Mouse (Mus musculus) embryonic stem cell, embryonic (primary cell): ENCODE results near the gene Lamb1.

ENCODE experiments used
- CTCF ChIA-PET, 4 experiments: fragments of 300-600 bp in 2 of 4; fragments of 350-600 bp in 2 of 4; sonication (Branson Sonifier 250); formaldehyde crosslinking; loops; one replicate each; lab custom pipeline; 2022; ENCODE audit warnings: inconsistent platforms in 2 of 4; lab: Charles Lee
- POLR2A ChIA-PET, 4 experiments: fragments of 300-600 bp in 2 of 4; fragments of 350-600 bp in 2 of 4; sonication (Branson Sonifier 250); formaldehyde crosslinking; loops; one replicate each; lab custom pipeline; 2022; ENCODE audit warnings: antibody characterized with exemption in 4 of 4, inconsistent platforms in 1 of 4; lab: Charles Lee

Gene Lamb1

GRCm38 (mm10) chr12:31270776-31271175 lies 5.7 kb downstream of the Lamb1 start:
- ChIA-PET CTCF (interaction anchor here in 2 of 4 experiments (0.6 to 1.3 kb wide), 3 partner anchors 11 to 145 kb away, joined by 3 to 4 read pairs (median 4); no protein-coding TSS in a partner anchor), POLR2A (interaction anchor here in 2 of 4 experiments (0.5 to 1.5 kb wide), 3 partner anchors 22 to 44 kb away, joined by 3 read pairs; partner anchors contain the start of gene Gm6993 (in 1 of the 2))

GRCm38 (mm10) chr12:31271361-31272011 lies 6.5 kb downstream of the Lamb1 start:
- ChIA-PET CTCF (no interaction called here), POLR2A (interaction anchor here in 1 of 4 experiments (0.5 kb wide), 1 partner anchor 44 kb away, joined by 3 read pairs; no protein-coding TSS in a partner anchor)

- POLR2A ChIA-PET, result no interaction called here
- CTCF ChIA-PET, result no interaction called here
Observed at GRCm38 (mm10) chr12:31272012-31272735, 7.1 kb downstream of the Lamb1 start.

GRCm38 (mm10) chr12:31272846-31273245 lies 7.8 kb downstream of the Lamb1 start:
- ChIA-PET CTCF (no interaction called here), POLR2A (no interaction called here)

GRCm38 (mm10) chr12:31273646-31274045 lies 8.6 kb downstream of the Lamb1 start:
- ChIA-PET CTCF (no interaction called here), POLR2A (interaction anchor here in 1 of 4 experiments (1.1 to 1.6 kb wide), 2 partner anchors 9 to 60 kb away, joined by 3 to 6 read pairs; no protein-coding TSS in a partner anchor)

GRCm38 (mm10) chr12:31275411-31275810 lies 10.4 kb downstream of the Lamb1 start:
- POLR2A ChIA-PET, result interaction anchor here in 2 of 4 experiments (0.8 to 2.0 kb wide), 7 partner anchors 9 to 51 kb away, joined by 3 to 9 read pairs (median 4); no protein-coding TSS in a partner anchor
- CTCF ChIA-PET, result no interaction called here

GRCm38 (mm10) chr12:31278270-31278669 lies 13.2 kb downstream of the Lamb1 start:
- POLR2A ChIA-PET, result no interaction called here
- CTCF ChIA-PET, result no interaction called here

GRCm38 (mm10) chr12:31280318-31280717 lies 15.3 kb downstream of the Lamb1 start:
- CTCF ChIA-PET, result no interaction called here
- POLR2A ChIA-PET, result interaction anchor here in 2 of 4 experiments (0.7 to 1.5 kb wide), 5 partner anchors 11 to 27 kb away, joined by 3 to 4 read pairs (median 3); partner anchors contain the start of gene Lamb1 (in 1 of the 2)

- ChIA-PET CTCF (interaction anchor here in 1 of 4 experiments (0.7 kb wide), 1 partner anchor 11 kb away, joined by 4 read pairs; no protein-coding TSS in a partner anchor), POLR2A (interaction anchor here in 2 of 4 experiments (0.7 to 1.5 kb wide), 2 partner anchors 12 to 28 kb away, joined by 3 read pairs; no protein-coding TSS in a partner anchor)
Observed at GRCm38 (mm10) chr12:31281100-31281591, 16.1 kb downstream of the Lamb1 start.

GRCm38 (mm10) chr12:31282241-31282640 lies 17.2 kb downstream of the Lamb1 start:
- ChIA-PET POLR2A (no interaction called here), CTCF (no interaction called here)

- POLR2A ChIA-PET, result interaction anchor here in 1 of 4 experiments (1.0 to 1.1 kb wide), 2 partner anchors 11 to 12 kb away, joined by 3 to 5 read pairs; no protein-coding TSS in a partner anchor
- CTCF ChIA-PET, result no interaction called here
Observed at GRCm38 (mm10) chr12:31283131-31283530, 18.1 kb downstream of the Lamb1 start.

GRCm38 (mm10) chr12:31283617-31284136 lies 18.6 kb downstream of the Lamb1 start:
- POLR2A ChIA-PET, result interaction anchor here in 1 of 4 experiments (1.0 to 1.1 kb wide), 2 partner anchors 10 to 11 kb away, joined by 3 to 5 read pairs; no protein-coding TSS in a partner anchor
- CTCF ChIA-PET, result interaction anchor here in 1 of 4 experiments (0.6 kb wide), 1 partner anchor 515 kb away, joined by 6 read pairs; no protein-coding TSS in a partner anchor

GRCm38 (mm10) chr12:31289046-31289445 lies 24.0 kb downstream of the Lamb1 start:
- ChIA-PET CTCF (no interaction called here), POLR2A (no interaction called here)

- POLR2A ChIA-PET, result no interaction called here
- CTCF ChIA-PET, result no interaction called here
Observed at GRCm38 (mm10) chr12:31290951-31291350, 25.9 kb downstream of the Lamb1 start.

- ChIA-PET POLR2A (interaction anchor here in 3 of 4 experiments (0.8 to 2.4 kb wide), 9 partner anchors 10 to 657 kb away, joined by 3 to 5 read pairs (median 3); partner anchors contain the start of genes Hbp1 (in 1 of the 3) and Lamb1 (in 1 of the 3)), CTCF (interaction anchor here in 1 of 4 experiments (1.2 kb wide), 1 partner anchor 126 kb away, joined by 4 read pairs; no protein-coding TSS in a partner anchor)
Observed at GRCm38 (mm10) chr12:31293361-31294142, 28.5 kb downstream of the Lamb1 start.

- POLR2A ChIA-PET, result interaction anchor here in 2 of 4 experiments (0.9 to 2.4 kb wide), 6 partner anchors 9 to 30 kb away, joined by 3 to 5 read pairs (median 3); partner anchors contain the start of gene Lamb1 (in 1 of the 2)
- CTCF ChIA-PET, result no interaction called here
Observed at GRCm38 (mm10) chr12:31294526-31294925, 29.5 kb downstream of the Lamb1 start.

GRCm38 (mm10) chr12:31294996-31295395 lies 30.0 kb downstream of the Lamb1 start:
- CTCF ChIA-PET, result interaction anchor here in 1 of 4 experiments (1.0 kb wide), 1 partner anchor 31 kb away, joined by 3 read pairs; no protein-coding TSS in a partner anchor

More at GRCm38 (mm10) chr12:31294996-31295395, 30.0 kb downstream of the Lamb1 start:
- POLR2A ChIA-PET, result interaction anchor here in 2 of 4 experiments (0.6 to 2.4 kb wide), 5 partner anchors 8 to 1084 kb away, joined by 3 to 5 read pairs (median 3); no protein-coding TSS in a partner anchor
